Mouse (Mus musculus) ES-E14 (cell line): ENCODE results near the gene Eogt. TPM values are rescaled to one million over a fixed set of nuclear protein-coding genes. Genes with fewer than 3 reads are reported as not detected.

ENCODE experiments used
- DNase-seq: peaks from one replicate; pipeline ENCODE4 v3.0.0-alpha.2; 2013; ENCODE audit warnings: low read depth, low spot score
- H3K27ac ChIP-seq: 2 replicates; pipeline ENCODE4 v1.5.1; 2012; ENCODE audit warnings: low read depth, mild to moderate bottlenecking, low read length, moderate library complexity, mixed read lengths; ENCODE audit not compliant: poor library complexity, insufficient read depth, severe bottlenecking
- H3K36me3 ChIP-seq: 2 replicates; pipeline ENCODE4 v1.6.1; 2012; ENCODE audit warnings: mild to moderate bottlenecking, low read length, moderate library complexity, mixed read lengths; ENCODE audit not compliant: control insufficient read depth, poor library complexity, insufficient read depth, severe bottlenecking
- H3K4me1 ChIP-seq, 2 experiments: fragments of 150-350 bp in 1 of 2; sonication (generic) in 1 of 2; 2 replicates each; pipeline ENCODE4 v1.6.1; 2012; ENCODE audit warnings: low read length in 2 of 2, mild to moderate bottlenecking in 1 of 2, mixed read lengths in 1 of 2; ENCODE audit not compliant: control insufficient read depth in 2 of 2, insufficient read depth in 2 of 2, poor library complexity in 1 of 2
- H3K4me3 ChIP-seq, 2 experiments: fragments of 150-350 bp in 1 of 2; sonication (generic) in 1 of 2; 2 replicates each; pipeline ENCODE4 v1.5.1; 2012; ENCODE audit warnings: low read length in 2 of 2, low read depth in 1 of 2, mild to moderate bottlenecking in 1 of 2, mixed read lengths in 1 of 2; ENCODE audit not compliant: insufficient read depth in 1 of 2, poor library complexity in 1 of 2, severe bottlenecking in 1 of 2
- H3K9ac ChIP-seq: 2 replicates; pipeline ENCODE4 v1.6.1; 2012; ENCODE audit warnings: low read depth, mild to moderate bottlenecking, low read length, mixed read lengths; ENCODE audit not compliant: poor library complexity, insufficient read depth, severe bottlenecking
- H3K9me3 ChIP-seq: fragments of 150-350 bp; sonication (generic); 2 replicates; pipeline ENCODE4 v1.6.1; 2012; ENCODE audit warnings: low read depth, mild to moderate bottlenecking, low read length; ENCODE audit not compliant: control insufficient read depth, insufficient read depth
- CHD2 ChIP-seq: IDR thresholded peaks from 2 replicates; pipeline ENCODE4 v1.6.1; 2014; ENCODE audit warnings: mild to moderate bottlenecking, low read depth, low read length, inconsistent platforms
- HCFC1 ChIP-seq: IDR thresholded peaks from 2 replicates; pipeline ENCODE4 v1.6.1; 2012; ENCODE audit warnings: low read length, inconsistent platforms, borderline replicate concordance; ENCODE audit not compliant: insufficient read depth
- MAFK ChIP-seq: IDR thresholded peaks from 2 replicates; pipeline ENCODE4 v1.6.1; 2014; ENCODE audit warnings: mild to moderate bottlenecking, low read depth, low read length, inconsistent platforms; ENCODE audit not compliant: insufficient read depth
- ZC3H11A ChIP-seq: IDR thresholded peaks from 2 replicates; pipeline ENCODE4 v1.6.1; 2012; ENCODE audit warnings: low read depth, mild to moderate bottlenecking, inconsistent platforms, low read length, borderline replicate concordance
- ZNF384 ChIP-seq: IDR thresholded peaks from 2 replicates; pipeline ENCODE4 v1.6.1; 2012; ENCODE audit warnings: low read depth, low read length, inconsistent platforms
- in situ Hi-C, 2 experiments: fragments of 600-800 bp; cut with MboI; formaldehyde crosslinking; loops; one replicate each; pipeline ENCODE4 v1.15.1; 2025; ENCODE audit warnings: low sequenced_read_pairs in 2 of 2, inconsistent platforms in 1 of 2; ENCODE audit not compliant: unreplicated experiment in 2 of 2
- total RNA-seq: library from RNA; depleted of rRNA; stranded (reverse); fragments of 300-350 nt; gene quantifications from 2 replicates; pipeline ENCODE4 v1.2.3, GENCODE M21; 2012

Eogt gene
- total RNA-seq, 1 experiment = 7.7 TPM

DNA sequence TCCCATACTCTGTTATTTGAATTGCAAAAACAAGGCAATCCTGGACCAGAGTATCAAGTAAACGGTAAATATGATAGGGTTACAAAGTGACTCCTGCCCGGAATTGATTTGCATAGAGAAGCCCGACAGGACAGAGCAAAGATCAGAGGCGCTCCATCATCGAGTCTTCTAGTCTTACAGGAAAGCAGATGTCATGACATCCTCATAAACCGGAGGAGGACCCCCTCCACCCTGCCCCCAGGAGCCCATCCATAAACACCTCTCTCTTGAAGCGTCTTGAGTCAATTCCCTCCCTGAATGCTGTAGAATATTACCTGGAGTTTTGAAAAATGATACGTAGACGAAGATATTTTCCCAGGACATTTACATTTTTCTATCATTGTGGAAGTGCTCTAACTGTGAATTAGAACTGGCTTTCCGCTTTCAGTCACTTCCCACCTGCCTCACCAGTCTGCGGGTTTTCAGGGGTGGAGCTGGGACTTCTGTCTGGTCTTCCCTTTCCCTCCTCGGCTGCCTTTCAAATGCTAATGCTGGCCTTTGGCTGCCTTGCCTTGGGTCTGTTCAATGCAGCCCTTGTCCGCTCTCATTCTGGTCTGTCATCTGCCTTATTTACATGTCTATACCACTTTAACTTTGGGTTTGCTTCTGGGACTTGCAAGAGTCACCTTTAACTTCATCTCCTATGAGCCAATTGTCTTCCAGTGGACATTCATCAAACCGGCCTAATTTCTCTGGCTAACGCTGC lies 46.9 kb downstream of the Eogt start:
- Histone ChIP-seq H3K27ac (peak overlapping the region; percentile 96), H3K4me3 (peak overlapping the region; percentile 4 to 30; a peak in 2 of 4 replicates), H3K36me3 (no peaks in the 10 kb centered on the region), H3K9ac (no peak overlapping the region; the same call in 1 of the 2 replicates), H3K4me1 (peaks cover 15 to 33% of the 10 kb centered on the region in 2 experiments), H3K9me3 (no peaks in the 10 kb centered on the region)
- in situ Hi-C loops = loop anchor here (10.0 to 25.0 kb wide), 3 partner anchors 240 to 1215 kb away; no protein-coding TSS in a partner anchor
- DNase-seq = peak; percentile 93
- TF ChIP-seq CHD2 (no peak), ZC3H11A (no peak), HCFC1 (no peak), MAFK (no peak), ZNF384 (no peak)

GRCm38 (mm10) chr6:97101190-97101957 lies 47.6 kb downstream of the Eogt start:
- H3K9me3 ChIP-seq = no peaks in the 10 kb centered on the region
- H3K4me1 ChIP-seq = peaks cover 14 to 33% of the 10 kb centered on the region in 2 experiments
- peak overlapping the region in 1 of 2 experiments; percentile 30; a peak in 2 of 4 replicates for H3K4me3 ChIP-seq
- no peak for TF ChIP-seq ZNF384
- TF ChIP-seq MAFK = no peak
- TF ChIP-seq HCFC1 = no peak
- TF ChIP-seq CHD2 = no peak
- TF ChIP-seq ZC3H11A = no peak
- DNase-seq = peak; percentile 35
- peak overlapping the region; percentile 96 for H3K27ac ChIP-seq
- H3K9ac ChIP-seq = no peak overlapping the region
- in situ Hi-C loops = loop anchor here (10.0 to 25.0 kb wide), 3 partner anchors 239 to 1214 kb away; no protein-coding TSS in a partner anchor
- no peaks in the 10 kb centered on the region for H3K36me3 ChIP-seq

DNA sequence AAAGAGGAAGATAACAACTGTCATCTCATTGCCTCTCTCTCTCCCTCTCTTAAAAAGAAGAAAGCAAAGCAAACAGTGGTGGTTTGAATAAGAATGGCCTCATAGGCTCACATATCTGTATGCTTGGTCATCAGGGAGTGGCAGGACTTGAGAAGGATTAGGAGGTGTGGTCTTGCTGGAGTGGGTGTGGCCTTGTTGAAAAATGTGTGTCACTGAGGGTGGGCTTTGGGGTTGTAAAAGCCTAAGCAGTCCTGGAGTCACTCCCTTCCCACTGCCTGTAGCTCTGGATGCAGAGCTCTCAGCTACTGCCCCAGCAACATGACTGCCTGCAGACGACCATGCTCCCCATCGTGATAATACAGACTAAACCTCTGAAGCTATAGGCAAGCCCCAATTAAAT lies 66.6 kb downstream of the Eogt start:
- TF ChIP-seq CHD2 = no peak
- Histone ChIP-seq H3K4me3 (no peak overlapping the region), H3K36me3 (no peaks in the 10 kb centered on the region), H3K27ac (no peak overlapping the region), H3K4me1 (peaks cover 3 to 6% of the 10 kb centered on the region in 2 experiments; a peak in 3 of 4 replicates), H3K9me3 (no peaks in the 10 kb centered on the region), H3K9ac (no peak overlapping the region)
- in situ Hi-C loops = no loop called here
- DNase-seq = no peak

- peaks cover 3 to 6% of the 10 kb centered on the region in 2 experiments; a peak in 3 of 4 replicates for H3K4me1 ChIP-seq
- in situ Hi-C loops = no loop called here
- no peaks in the 10 kb centered on the region for H3K9me3 ChIP-seq
- H3K36me3 ChIP-seq = no peaks in the 10 kb centered on the region
- no peak overlapping the region for H3K4me3 ChIP-seq
- no peak overlapping the region for H3K27ac ChIP-seq
- TF ChIP-seq ZC3H11A = no peak
- no peak for TF ChIP-seq HCFC1
- TF ChIP-seq CHD2 = no peak
- no peak for TF ChIP-seq ZNF384
- no peak for TF ChIP-seq MAFK
- no peak overlapping the region for H3K9ac ChIP-seq
- DNase-seq = no peak
These were observed 69.0 kb downstream of the Eogt start for GRCm38 (mm10) chr6:97080016-97080415.
